Mouse (Mus musculus) forebrain, postnatal 0 days (tissue): ENCODE measurements around the gene Ccna1. TPM values are rescaled to one million over a fixed set of nuclear protein-coding genes. Genes with fewer than 3 reads are reported as not detected.

Experiments
- ATAC-seq: fragments of 200-750 bp; cut with Nextera tagmentation; 2 replicates; pipeline ENCODE4 v1.8.0; 2017; ENCODE audit warnings: mild to moderate bottlenecking, moderate library complexity
- DNase-seq: peaks from one replicate; pipeline ENCODE4 v3.0.0-alpha.2; 2015
- H3K27ac ChIP-seq: fragments of 300-500 bp; sonication (generic); 2 replicates; pipeline ENCODE4 v1.5.1; 2014; ENCODE audit warnings: low read depth, mild to moderate bottlenecking, antibody characterized with exemption, low read length, moderate library complexity, mixed read lengths
- H3K27me3 ChIP-seq: fragments of 300-500 bp; sonication (generic); 2 replicates; pipeline ENCODE4 v1.6.1; 2014; ENCODE audit warnings: mild to moderate bottlenecking, low read length, mixed read lengths; ENCODE audit not compliant: insufficient read depth
- H3K36me3 ChIP-seq: fragments of 300-500 bp; sonication (generic); 2 replicates; pipeline ENCODE4 v1.6.1; 2014; ENCODE audit warnings: mild to moderate bottlenecking, moderate library complexity; ENCODE audit not compliant: insufficient read depth
- H3K4me1 ChIP-seq: fragments of 300-500 bp; sonication (generic); 2 replicates; pipeline ENCODE4 v1.6.1; 2014; ENCODE audit warnings: antibody characterized with exemption; ENCODE audit not compliant: insufficient read depth
- H3K4me2 ChIP-seq: fragments of 300-500 bp; sonication (generic); 2 replicates; pipeline ENCODE4 v1.6.1; 2014; ENCODE audit warnings: low read depth, mild to moderate bottlenecking, moderate library complexity
- H3K4me3 ChIP-seq: fragments of 300-500 bp; sonication (generic); 2 replicates; pipeline ENCODE4 v1.5.1; 2014; ENCODE audit warnings: low read depth, low read length, mixed read lengths
- H3K9ac ChIP-seq: fragments of 300-500 bp; sonication (generic); 2 replicates; pipeline ENCODE4 v1.6.1; 2014; ENCODE audit warnings: mild to moderate bottlenecking
- H3K9me3 ChIP-seq: fragments of 300-500 bp; sonication (generic); 2 replicates; pipeline ENCODE4 v1.6.1; 2016; ENCODE audit warnings: low read length
- CTCF ChIP-seq: sonication (generic); IDR thresholded peaks from 2 replicates; pipeline ENCODE4 v1.5.1; 2016; ENCODE audit warnings: antibody characterized with exemption, control low read depth, low read depth
- WGBS: fragments of 180-500 bp; shearing (Covaris S2); extraction: QIAGEN DNeasy Blood & Tissue Kit; methylation state at CpG from one replicate; pipeline ENCODE4 v1.1.7; 2014; 5-methylcytosine and 5-hydroxymethylcytosine counted together
- polyA plus RNA-seq: library from polyadenylated mRNA; unstranded; fragments of >200 nt; fragmentation: Nextera tagmentation; extraction: Ambion mirVana; gene quantifications from 2 replicates; pipeline ENCODE4 v1.2.1, GENCODE M21; 2015
- total RNA-seq: library from RNA; depleted of rRNA; stranded (reverse); fragments of >200 nt; gene quantifications from 2 replicates; pipeline ENCODE4 v1.2.3, GENCODE M21; 2014; rRNA removed

The Ccna1 gene
- total and polyA plus RNA-seq, 2 experiments from 2014 or later: 3.1 to 5.6 TPM

DNA sequence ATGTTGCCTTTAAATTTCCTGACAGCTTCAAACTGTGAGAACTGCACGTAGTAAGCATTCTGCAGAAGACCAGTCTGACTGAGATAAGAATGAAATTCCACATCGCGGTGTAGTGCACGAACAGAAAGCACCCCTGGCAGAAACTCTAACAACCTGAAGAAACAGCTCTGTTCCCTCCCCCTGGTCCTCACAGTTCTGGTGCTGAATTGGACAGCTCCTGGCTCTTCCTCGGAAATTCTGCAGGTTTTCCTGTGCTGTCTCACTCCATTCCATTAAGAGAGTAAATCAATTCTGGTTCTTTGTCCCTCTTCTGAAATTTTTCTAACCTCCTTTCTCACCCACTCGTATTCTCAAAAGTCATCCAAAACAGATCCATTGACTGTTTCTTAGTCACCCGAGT, 43.6 kb downstream of the Ccna1 start:
- WGBS: 33% methylated on average over 7 of the region's 7 CpGs
- ATAC-seq (no peak), DNase-seq (no peak)
- Histone ChIP-seq H3K9me3 (no peaks in the 10 kb centered on the region), H3K36me3 (no peaks in the 10 kb centered on the region), H3K4me1 (no peaks in the 10 kb centered on the region), H3K4me2 (no peak overlapping the region), H3K27ac (no peak overlapping the region), H3K27me3 (no peaks in the 10 kb centered on the region), H3K9ac (no peak overlapping the region), H3K4me3 (no peak overlapping the region)
- no peak for TF ChIP-seq CTCF

DNA sequence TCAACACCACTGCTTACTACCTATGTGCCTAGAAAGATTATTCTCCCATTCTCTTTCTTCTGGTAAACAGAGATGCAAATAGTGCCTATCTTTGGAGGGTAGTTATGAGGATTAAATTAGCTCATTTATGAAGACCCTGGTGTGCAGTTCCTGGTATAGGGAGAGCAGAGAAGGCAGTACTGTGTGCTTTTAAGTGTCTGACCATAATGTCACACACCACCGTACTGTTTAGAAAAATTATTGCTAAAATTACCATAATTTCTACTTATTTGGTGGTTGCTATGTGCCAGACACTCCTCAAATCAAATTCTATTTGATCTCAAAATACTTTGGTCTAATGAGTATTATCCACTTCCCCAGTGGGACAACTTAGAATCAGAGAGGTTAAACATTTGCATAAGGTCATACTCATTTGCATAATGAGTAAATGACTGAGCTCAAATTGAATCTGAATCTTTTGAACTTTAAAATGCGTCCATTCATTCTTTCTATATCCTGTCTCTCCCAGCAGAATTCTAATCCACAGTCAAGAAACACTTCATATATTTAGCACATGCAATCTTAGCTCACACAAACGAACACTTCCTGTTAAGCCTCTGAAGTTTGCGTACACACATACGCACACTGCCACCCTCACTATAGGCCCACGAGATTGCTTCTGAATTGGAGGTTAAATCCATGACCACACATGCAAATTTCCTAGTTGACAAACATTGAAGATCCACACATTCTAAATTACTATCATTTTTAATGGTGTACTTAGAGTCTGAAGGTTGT, 46.1 kb downstream of the Ccna1 start:
- ATAC-seq (no peak), DNase-seq (no peak)
- no peaks in the 10 kb centered on the region for H3K27me3 ChIP-seq
- no peak overlapping the region for H3K9ac ChIP-seq
- TF ChIP-seq CTCF: no peak
- H3K4me2 ChIP-seq: no peak overlapping the region
- WGBS: 27% methylated on average over 6 of the region's 6 CpGs
- H3K4me1 ChIP-seq: no peaks in the 10 kb centered on the region
- H3K27ac ChIP-seq: no peak overlapping the region
- H3K4me3 ChIP-seq: no peak overlapping the region
- no peaks in the 10 kb centered on the region for H3K9me3 ChIP-seq
- no peaks in the 10 kb centered on the region for H3K36me3 ChIP-seq

DNA sequence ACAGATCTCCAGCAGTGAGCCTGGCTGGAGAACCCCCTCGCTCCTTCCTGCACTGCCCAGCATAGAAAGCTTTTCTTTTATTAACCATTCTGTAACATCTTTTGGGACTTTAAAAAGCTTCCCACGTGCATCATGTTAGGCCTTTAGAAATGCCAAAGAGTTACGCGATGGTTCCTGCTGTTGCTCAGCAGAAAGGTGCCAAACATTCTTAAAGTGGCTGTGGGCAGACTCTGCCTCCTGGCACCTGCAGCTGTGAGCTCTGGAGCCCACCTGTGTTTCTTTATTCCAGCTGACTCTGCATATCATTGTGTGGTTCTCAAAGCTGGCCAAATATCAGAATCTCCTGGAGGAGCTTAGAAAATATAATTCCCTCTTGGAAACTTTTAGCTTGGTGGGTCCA, 51.3 kb downstream of the Ccna1 start:
- TF ChIP-seq CTCF: no peak
- H3K4me2 ChIP-seq: no peak overlapping the region
- no peaks in the 10 kb centered on the region for H3K27me3 ChIP-seq
- no peak for DNase-seq
- no peak overlapping the region for H3K4me3 ChIP-seq
- H3K27ac ChIP-seq: no peak overlapping the region
- H3K9me3 ChIP-seq: no peaks in the 10 kb centered on the region
- no peaks in the 10 kb centered on the region for H3K36me3 ChIP-seq
- ATAC-seq: no peak
- no peaks in the 10 kb centered on the region for H3K4me1 ChIP-seq
- no peak overlapping the region for H3K9ac ChIP-seq
- WGBS: 50% methylated on average over 4 of the region's 4 CpGs

DNA sequence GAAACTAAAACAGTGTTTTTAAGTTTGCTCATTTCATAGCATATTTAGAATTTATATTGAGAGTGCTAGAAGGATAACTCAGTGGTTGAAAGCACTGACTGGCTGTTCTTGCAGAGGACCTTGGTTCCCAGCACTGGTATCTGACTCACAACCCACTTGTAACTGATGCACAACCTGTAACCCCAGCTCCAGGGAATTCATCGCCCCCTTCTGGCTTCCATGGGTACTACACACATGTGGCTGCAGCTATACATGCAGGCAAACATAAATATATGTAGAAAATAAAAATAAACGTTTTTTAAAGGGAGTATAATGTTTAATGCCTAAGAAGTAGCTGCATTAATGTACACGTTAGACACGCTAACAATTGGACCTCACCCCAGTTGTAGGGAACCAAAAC, 53.6 kb downstream of the Ccna1 start:
- Histone ChIP-seq H3K4me2 (no peak overlapping the region), H3K9ac (no peak overlapping the region), H3K27me3 (no peaks in the 10 kb centered on the region), H3K4me3 (no peak overlapping the region), H3K4me1 (no peaks in the 10 kb centered on the region), H3K36me3 (no peaks in the 10 kb centered on the region), H3K27ac (no peak overlapping the region), H3K9me3 (no peaks in the 10 kb centered on the region)
- TF ChIP-seq CTCF: peak; percentile 32
- 73% methylated on average over 4 of the region's 4 CpGs for WGBS
- DNase-seq: no peak
- ATAC-seq: no peak

Other genes with a start within 250 kb of the Ccna1 start
- 49.7 and 52.3 TPM in 2 replicates for gene Rfxap, start 247.7 kb downstream of the Ccna1 start, total RNA-seq
- gene Rfxap, start 247.7 kb downstream of the Ccna1 start, polyA plus RNA-seq: 44.1 and 52.3 TPM in 2 replicates
- 36.2 and 46.3 TPM in 2 replicates for gene Sertm1, start 139.6 kb downstream of the Ccna1 start, total RNA-seq
- 3.8 and 4.5 TPM in 2 replicates for gene Sertm1, start 139.6 kb downstream of the Ccna1 start, polyA plus RNA-seq
- gene Spg20, start 56.6 kb upstream of the Ccna1 start, total RNA-seq: 14.1 and 14.7 TPM in 2 replicates
- 6.5 and 9.2 TPM in 2 replicates for gene Spg20, start 56.6 kb upstream of the Ccna1 start, polyA plus RNA-seq
- 0.08 TPM in 1 of 2 replicates, not detected in the other for gene Ccdc169, start 81.8 kb upstream of the Ccna1 start, total RNA-seq
- 0.06 TPM in 1 of 2 replicates, not detected in the other for gene Ccdc169, start 81.8 kb upstream of the Ccna1 start, polyA plus RNA-seq
- gene Sohlh2, start 126.5 kb upstream of the Ccna1 start, total RNA-seq: not detected in 2 replicates
- gene Sohlh2, start 126.5 kb upstream of the Ccna1 start, polyA plus RNA-seq: not detected in 2 replicates
- gene Dclk1, start 186.9 kb upstream of the Ccna1 start, total RNA-seq: 311 and 347 TPM in 2 replicates
- gene Dclk1, start 186.9 kb upstream of the Ccna1 start, polyA plus RNA-seq: 143 and 219 TPM in 2 replicates